Mouse (Mus musculus) gastrocnemius, postnatal 4 days (tissue): ENCODE results near the gene Reps1. TPM values are rescaled to one million over a fixed set of nuclear protein-coding genes. Genes with fewer than 3 reads are reported as not detected.

Experiments
- DNase-seq, 2 experiments: peaks; one replicate each; pipeline ENCODE4 v3.0.0; 2021 to 2022; ENCODE audit warnings: low spot score in 2 of 2, mixed read lengths in 2 of 2
- long read RNA-seq, 2 experiments: library from polyadenylated mRNA; stranded (forward); transcript quantifications; one replicate each; pipeline ENCODE4 v2.0.0; 2021
- total RNA-seq, 2 experiments: library from RNA; stranded (reverse); gene quantifications; 2 replicates each; pipeline ENCODE4 v1.2.3; 2021

The Reps1 gene
- total RNA-seq = 10 to 100 TPM; 50.5 to 57.2 TPM
- long read RNA-seq, experiment 1, transcript Reps1-201 (20 exons, 2,595 nt) = minor isoform, 10 of 46 reads
- long read RNA-seq, experiment 1, transcript Reps1-210 (19 exons, 2,537 nt) = major isoform, 13 of 46 reads
- long read RNA-seq, experiment 1, partial matches to known transcripts = 3 of 46 reads
- long read RNA-seq, experiment 1, other reads (novel, unspliced or antisense) = 20 of 46 reads
- long read RNA-seq, experiment 2, transcript Reps1-210 (19 exons, 2,537 nt) = major isoform, 19 of 59 reads
- long read RNA-seq, experiment 2, transcript Reps1-201 (20 exons, 2,595 nt) = minor isoform, 10 of 59 reads
- long read RNA-seq, experiment 2, partial matches to known transcripts = 4 of 59 reads
- long read RNA-seq, experiment 2, other reads (novel, unspliced or antisense) = 26 of 59 reads

- DNase-seq = peak in 1 of 2 experiments; percentile 24
These were observed at the start of gene Reps1 for GRCm38 (mm10) chr10:18055696-18056390. Gene Reps1, plus strand, starts transcription at chr10:18055861.

GRCm38 (mm10) chr10:18006756-18007155 lies 48.9 kb upstream of the Reps1 start:
- DNase-seq = no peak

GRCm38 (mm10) chr10:18007243-18007642 lies 48.4 kb upstream of the Reps1 start:
- DNase-seq = no peak

- DNase-seq = no peak
These were observed 47.5 kb upstream of the Reps1 start for GRCm38 (mm10) chr10:18008118-18008517.

GRCm38 (mm10) chr10:18009744-18010143 lies 45.9 kb upstream of the Reps1 start:
- no peak for DNase-seq

- no peak for DNase-seq
These were observed 43.9 kb upstream of the Reps1 start for GRCm38 (mm10) chr10:18011761-18012160.

GRCm38 (mm10) chr10:18020443-18020842 lies 35.2 kb upstream of the Reps1 start:
- DNase-seq = peak in 1 of 2 experiments; percentile 21

- no peak for DNase-seq
These were observed 34.8 kb upstream of the Reps1 start for GRCm38 (mm10) chr10:18020846-18021245.

- no peak for DNase-seq
These were observed 33.9 kb upstream of the Reps1 start for GRCm38 (mm10) chr10:18021576-18022311.

GRCm38 (mm10) chr10:18022312-18022711 lies 33.3 kb upstream of the Reps1 start:
- peak; percentile 48 to 81 for DNase-seq

- DNase-seq = peak; percentile 55 to 77
These were observed 32.8 kb upstream of the Reps1 start, which contains the start of gene Abracl for GRCm38 (mm10) chr10:18022741-18023347. Gene Abracl, minus strand, starts transcription at chr10:18023288.

GRCm38 (mm10) chr10:18034408-18034807 lies 21.3 kb upstream of the Reps1 start:
- no peak for DNase-seq

GRCm38 (mm10) chr10:18036849-18037248 lies 18.8 kb upstream of the Reps1 start:
- DNase-seq = no peak

- DNase-seq = no peak
These were observed 9.3 kb upstream of the Reps1 start for GRCm38 (mm10) chr10:18046380-18046779.

GRCm38 (mm10) chr10:18047380-18048146 lies 8.1 kb upstream of the Reps1 start:
- no peak for DNase-seq

- peak; percentile 79 to 84 for DNase-seq
These were observed 509 bp upstream of the Reps1 start for GRCm38 (mm10) chr10:18055009-18055695.

- no peak for DNase-seq
These were observed 707 bp downstream of the Reps1 start for GRCm38 (mm10) chr10:18056391-18056745.

GRCm38 (mm10) chr10:18058681-18059338 lies 3.1 kb downstream of the Reps1 start:
- DNase-seq = no peak

- DNase-seq = no peak
These were observed 4.1 kb downstream of the Reps1 start for GRCm38 (mm10) chr10:18059807-18060206.
